Mouse (Mus musculus) limb, embryonic 10.5 days (tissue): Measurements from ENCODE around the gene Avpr1a. TPM values are rescaled to one million over a fixed set of nuclear protein-coding genes. Genes with fewer than 3 reads are reported as not detected.

Experiments used
- DNase-seq: peaks from one replicate; pipeline ENCODE4 v3.0.0-alpha.2; 2017; ENCODE audit warnings: low spot score
- H3K27ac ChIP-seq: fragments of 300-500 bp; sonication (generic); 2 replicates; pipeline ENCODE4 v1.5.1; 2016; ENCODE audit warnings: mild to moderate bottlenecking
- H3K27me3 ChIP-seq: fragments of 300-500 bp; sonication (generic); 2 replicates; pipeline ENCODE4 v1.6.1; 2016; ENCODE audit warnings: low read depth, mild to moderate bottlenecking; ENCODE audit not compliant: poor library complexity, severe bottlenecking
- H3K36me3 ChIP-seq: fragments of 300-500 bp; sonication (generic); 2 replicates; pipeline ENCODE4 v1.6.1; 2016; ENCODE audit warnings: mild to moderate bottlenecking, moderate library complexity
- H3K4me1 ChIP-seq: fragments of 300-500 bp; sonication (generic); 2 replicates; pipeline ENCODE4 v1.6.1; 2016
- H3K4me3 ChIP-seq: fragments of 300-500 bp; sonication (generic); 2 replicates; pipeline ENCODE4 v1.5.1; 2016; ENCODE audit warnings: mild to moderate bottlenecking, moderate library complexity
- H3K9me3 ChIP-seq: fragments of 300-500 bp; sonication (generic); replicated peaks from 2 replicates; pipeline ENCODE4 v1.6.1; 2016; ENCODE audit warnings: mild to moderate bottlenecking
- WGBS: fragments of 180-500 bp; shearing (Covaris S2); methylation state at CpG from one replicate; pipeline ENCODE4 v1.1.7; 2016; 5-methylcytosine and 5-hydroxymethylcytosine counted together
- polyA plus RNA-seq: library from polyadenylated mRNA; unstranded; fragments of >200 nt; fragmentation: Nextera tagmentation; extraction: Ambion mirVana; gene quantifications from 2 replicates; pipeline ENCODE4 v1.2.1, GENCODE M21; 2016

The Avpr1a gene
- polyA plus RNA-seq, 1 experiment from 2014 or later, result 0.15 TPM

DNA sequence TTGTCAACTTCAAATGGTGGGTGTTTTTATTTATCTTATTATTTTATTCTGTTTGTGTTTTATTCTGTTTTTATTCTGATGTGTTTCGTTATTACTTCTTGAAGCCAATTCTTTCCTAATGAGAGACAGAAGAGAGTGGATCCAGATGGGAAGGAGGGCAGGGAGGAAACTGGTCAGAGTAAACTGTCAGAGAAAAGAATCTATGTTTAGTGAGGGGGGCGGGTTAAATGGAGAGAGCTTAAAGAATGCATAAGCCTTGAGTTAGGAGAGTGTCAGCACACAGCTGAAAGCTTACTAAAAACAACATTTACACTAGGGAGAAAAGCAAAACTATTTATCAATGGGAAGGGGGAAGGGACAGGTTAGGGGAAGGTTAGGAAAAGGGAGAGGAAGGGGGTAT is 50.3 kb downstream of the Avpr1a start:
- 67% methylated on average over 2 of the region's 2 CpGs for WGBS
- H3K36me3 ChIP-seq, result no peaks in the 10 kb centered on the region
- no peaks in the 10 kb centered on the region for H3K9me3 ChIP-seq
- H3K4me1 ChIP-seq, result no peaks in the 10 kb centered on the region
- DNase-seq, result no peak
- H3K4me3 ChIP-seq, result no peak overlapping the region
- no peak overlapping the region for H3K27ac ChIP-seq
- no peaks in the 10 kb centered on the region for H3K27me3 ChIP-seq

DNA sequence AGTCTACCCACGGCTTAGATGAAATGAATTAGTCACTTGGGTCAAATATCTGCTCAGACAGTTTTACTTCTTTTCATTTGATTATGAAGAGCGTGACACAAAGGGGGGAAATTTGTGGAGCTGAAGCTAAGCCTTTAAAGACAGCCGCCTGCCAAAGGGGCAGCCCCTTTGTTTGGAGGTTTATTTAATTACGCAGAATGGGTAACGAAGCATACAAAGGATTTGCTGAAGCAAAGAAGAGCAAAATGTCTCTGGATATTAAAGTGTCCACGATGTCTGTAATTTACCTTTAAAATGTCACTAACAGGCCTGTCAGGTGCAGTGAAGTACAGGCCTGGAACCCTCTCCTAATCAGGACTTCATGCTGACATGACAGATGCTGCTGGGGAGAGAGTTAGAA is 51.0 kb downstream of the Avpr1a start:
- Histone ChIP-seq H3K27me3 (no peaks in the 10 kb centered on the region), H3K4me1 (no peaks in the 10 kb centered on the region), H3K4me3 (no peak overlapping the region), H3K27ac (no peak overlapping the region), H3K9me3 (no peaks in the 10 kb centered on the region), H3K36me3 (no peaks in the 10 kb centered on the region)
- no peak for DNase-seq
- 83% methylated on average over 6 of the region's 6 CpGs for WGBS

Other genes with a start within 250 kb of the Avpr1a start
- gene Ppm1h, start 230.3 kb downstream of the Avpr1a start, polyA plus RNA-seq, result 2.9 and 4.4 TPM in 2 replicates